Mouse (Mus musculus) G1E (cell line): Measurements from ENCODE around the gene Gm8251. TPM values are rescaled to one million over a fixed set of nuclear protein-coding genes. Genes with fewer than 3 reads are reported as not detected.

Experiments used
- ATAC-seq: 2 replicates; pipeline ENCODE4 v1.8.0; 2016; ENCODE audit warnings: mild to moderate bottlenecking; ENCODE audit not compliant: insufficient number of reproducible peaks, poor library complexity, low FRiP score, severe bottlenecking; ENCODE audit errors: extremely low read depth
- DNase-seq: peaks from one replicate; pipeline ENCODE4 v3.0.0; 2012; ENCODE audit warnings: low spot score
- H3K27me3 ChIP-seq: 2 replicates; pipeline ENCODE4 v1.6.1; 2012; ENCODE audit warnings: mild to moderate bottlenecking, low read length, inconsistent platforms; ENCODE audit not compliant: insufficient read depth
- H3K36me3 ChIP-seq: replicated peaks from 2 replicates; pipeline ENCODE3; 2012; ENCODE audit warnings: mild to moderate bottlenecking, inconsistent platforms
- H3K4me1 ChIP-seq: 2 replicates; pipeline ENCODE4 v1.6.1; 2012; ENCODE audit warnings: low read depth, low read length, inconsistent platforms, mixed read lengths; ENCODE audit not compliant: insufficient read depth
- H3K4me3 ChIP-seq: 2 replicates; pipeline ENCODE4 v1.5.1; 2012; ENCODE audit warnings: low read depth, mild to moderate bottlenecking, inconsistent platforms, low read length, moderate library complexity, mixed read lengths
- H3K9me3 ChIP-seq: replicated peaks from 2 replicates; pipeline ENCODE4 v1.6.1; 2012; ENCODE audit warnings: inconsistent platforms
- CTCF ChIP-seq: IDR thresholded peaks from 2 replicates; pipeline ENCODE4 v1.5.1; 2012; ENCODE audit warnings: low read depth, low read length, inconsistent platforms, mixed read lengths
- GATA1 ChIP-seq: IDR thresholded peaks from 2 replicates; pipeline ENCODE4 v1.6.1; 2012; ENCODE audit warnings: borderline replicate concordance, low read length, inconsistent platforms, mixed read lengths
- GATA2 ChIP-seq: IDR thresholded peaks from 2 replicates; pipeline ENCODE4 v1.6.1; 2012; ENCODE audit warnings: low read depth, low read length, inconsistent platforms, borderline replicate concordance
- POLR2AphosphoS5 ChIP-seq: IDR thresholded peaks from 2 replicates; pipeline ENCODE4 v1.6.1; 2012; ENCODE audit warnings: low read depth, low read length, inconsistent platforms; ENCODE audit not compliant: insufficient replicate concordance
- TAL1 ChIP-seq: conservative IDR thresholded peaks from 2 replicates; pipeline ENCODE4 v1.6.1; 2012; ENCODE audit warnings: low read depth, low read length, inconsistent platforms, mixed read lengths
- polyA plus RNA-seq: library from polyadenylated mRNA; stranded (reverse); fragments of >175 nt; gene quantifications from 2 replicates; pipeline ENCODE4 v1.2.3, GENCODE M21; 2012
- total RNA-seq, 2 experiments: library from RNA; stranded (forward) in 1 of 2; stranded (reverse) in 1 of 2; fragments of 200-1000 nt in 1 of 2; fragments of >200 nt in 1 of 2; fragmentation: Nextera tagmentation in 1 of 2; gene quantifications; 2 replicates each; pipeline ENCODE4 v1.2.3; 2014 to 2017

The Gm8251 gene
- total RNA-seq (2014; fragmentation: Nextera tagmentation) (not detected in 2 replicates), total RNA-seq (2017) (0.22 and 0.29 TPM in 2 replicates), polyA plus RNA-seq (0.01 TPM in 1 of 2 replicates, not detected in the other)

GRCm38 (mm10) chr1:44061836-44062235 is at the start of gene Gm8251:
Gene Gm8251, minus strand, starts transcription at chr1:44061936.
- Histone ChIP-seq H3K36me3 (no peaks in the 10 kb centered on the region), H3K4me1 (no peaks in the 10 kb centered on the region), H3K9me3 (no peaks in the 10 kb centered on the region), H3K4me3 (no peak within 1 kb of the TSS), H3K27me3 (peaks cover 7% of the 10 kb centered on the region; the same call in 1 of the 2 replicates)
- TF ChIP-seq POLR2AphosphoS5 (no peak), TAL1 (no peak), GATA2 (no peak), CTCF (no peak), GATA1 (no peak)
- ATAC-seq = no peak
- no peak for DNase-seq

GRCm38 (mm10) chr1:44102939-44103338 is 41.2 kb upstream of the Gm8251 start:
- DNase-seq = peak; percentile 20
- H3K27me3 ChIP-seq = no peaks in the 10 kb centered on the region

DNA sequence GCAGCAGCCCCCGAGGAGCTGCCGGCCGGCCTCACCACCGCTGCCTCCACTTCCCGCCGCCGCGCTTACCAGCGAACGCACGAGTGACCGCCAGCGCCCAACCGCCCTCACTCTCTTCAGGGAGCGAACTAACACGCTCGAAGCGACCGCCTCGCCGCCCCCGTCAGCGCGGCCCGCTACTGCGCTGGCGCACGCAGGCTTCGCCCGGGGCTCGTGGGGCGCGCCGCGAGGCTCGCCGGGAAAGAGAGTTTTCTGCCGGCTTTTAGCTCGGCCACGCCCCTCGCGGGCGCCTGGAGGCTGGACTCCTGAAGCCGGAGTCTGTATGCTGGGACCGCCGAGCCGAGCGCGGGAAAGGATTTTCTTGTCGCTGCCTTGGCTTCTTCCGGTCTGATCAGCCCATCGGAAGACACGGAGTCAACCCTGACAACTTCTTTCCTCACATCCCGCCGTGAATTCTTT is 40.6 kb upstream of the Gm8251 start, which contains the start of gene Tex30:
Gene Tex30, minus strand, starts transcription at position 183 of the 459 bp plus-strand sequence.
- H3K4me3 ChIP-seq = peak within 1 kb of the TSS; percentile 96

More at GRCm38 (mm10) chr1:44102939-44103338, 41.2 kb upstream of the Gm8251 start:
- TF ChIP-seq TAL1 (no peak), GATA1 (no peak), CTCF (no peak), GATA2 (no peak), POLR2AphosphoS5 (no peak)
- no peaks in the 10 kb centered on the region for H3K9me3 ChIP-seq
- H3K36me3 ChIP-seq = peaks cover 47% of the 10 kb centered on the region
- peaks cover 22% of the 10 kb centered on the region for H3K4me1 ChIP-seq
- peak overlapping the region; percentile 96 for H3K4me3 ChIP-seq
- no peak for ATAC-seq

GRCm38 (mm10) chr1:44101448-44102225 is 39.9 kb upstream of the Gm8251 start:
- peaks cover 43% of the 10 kb centered on the region for H3K36me3 ChIP-seq
- DNase-seq (peak; percentile 39), ATAC-seq (peak; percentile 41)
- no peaks in the 10 kb centered on the region for H3K27me3 ChIP-seq
- no peaks in the 10 kb centered on the region for H3K9me3 ChIP-seq
- H3K4me3 ChIP-seq = peak overlapping the region; percentile 96
- TF ChIP-seq GATA2 (no peak), TAL1 (no peak), GATA1 (no peak), POLR2AphosphoS5 (no peak), CTCF (no peak)
- H3K4me1 ChIP-seq = peaks cover 22% of the 10 kb centered on the region

More for the DNA sequence above, 40.6 kb upstream of the Gm8251 start, which contains the start of gene Tex30:
- Histone ChIP-seq H3K27me3 (no peaks in the 10 kb centered on the region), H3K36me3 (peaks cover 47% of the 10 kb centered on the region), H3K9me3 (no peaks in the 10 kb centered on the region), H3K4me1 (peaks cover 22% of the 10 kb centered on the region)
- TF ChIP-seq TAL1 = no peak
- no peak for TF ChIP-seq POLR2AphosphoS5
- DNase-seq (peak; percentile 93), ATAC-seq (peak; percentile 86)

DNA sequence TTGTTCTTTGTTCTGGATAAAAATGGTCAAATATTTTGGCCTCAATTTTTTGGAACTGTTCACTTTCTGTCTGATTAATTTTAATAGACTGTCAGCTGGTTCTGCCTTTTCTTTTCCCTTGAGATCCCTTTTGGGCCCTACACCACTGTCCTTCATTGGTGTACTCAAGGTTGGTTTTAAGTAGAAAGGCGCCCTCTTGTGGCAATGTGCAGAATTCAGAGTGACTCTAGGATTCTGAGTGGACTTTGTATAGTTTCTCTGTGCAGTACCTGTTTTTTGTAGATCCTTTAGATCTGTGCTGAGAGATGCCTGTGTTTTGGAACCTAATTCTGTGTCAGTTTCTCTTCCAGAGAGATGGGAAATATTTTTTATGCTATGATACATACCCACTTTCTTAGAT is 2.9 kb upstream of the Gm8251 start:
- peaks cover 14% of the 10 kb centered on the region; the same call in 1 of the 2 replicates for H3K27me3 ChIP-seq
- DNase-seq (no peak), ATAC-seq (0 out of 2 replicates have a peak, but pooled peaks have one; percentile 15)
- H3K9me3 ChIP-seq = no peaks in the 10 kb centered on the region
- no peak overlapping the region for H3K4me3 ChIP-seq
- peak; percentile 51; the same call in 1 of the 2 replicates for TF ChIP-seq CTCF
- TF ChIP-seq POLR2AphosphoS5 = no peak
- no peaks in the 10 kb centered on the region for H3K4me1 ChIP-seq
- no peaks in the 10 kb centered on the region for H3K36me3 ChIP-seq

GRCm38 (mm10) chr1:44063439-44063838 is 1.7 kb upstream of the Gm8251 start:
- TF ChIP-seq CTCF (no peak), TAL1 (no peak), POLR2AphosphoS5 (no peak), GATA1 (no peak), GATA2 (no peak)
- no peaks in the 10 kb centered on the region for H3K9me3 ChIP-seq
- no peak overlapping the region for H3K4me3 ChIP-seq
- ATAC-seq = no peak
- DNase-seq = no peak
- H3K27me3 ChIP-seq = peaks cover 13% of the 10 kb centered on the region; the same call in 1 of the 2 replicates
- H3K36me3 ChIP-seq = no peaks in the 10 kb centered on the region
- no peaks in the 10 kb centered on the region for H3K4me1 ChIP-seq
